Mouse (Mus musculus): ENCODE measurements around the gene Rabif. TPM values are rescaled to one million over a fixed set of nuclear protein-coding genes. Genes with fewer than 3 reads are reported as not detected.
"Not testable (repeated sequence)": the region's sequence is repeated elsewhere in the genome, so short reads cannot be mapped to it uniquely, and the experiment has no call there.

Rabif gene
- polyA plus RNA-seq, 1 experiment from 2014 or later: 41.6 TPM

DNA sequence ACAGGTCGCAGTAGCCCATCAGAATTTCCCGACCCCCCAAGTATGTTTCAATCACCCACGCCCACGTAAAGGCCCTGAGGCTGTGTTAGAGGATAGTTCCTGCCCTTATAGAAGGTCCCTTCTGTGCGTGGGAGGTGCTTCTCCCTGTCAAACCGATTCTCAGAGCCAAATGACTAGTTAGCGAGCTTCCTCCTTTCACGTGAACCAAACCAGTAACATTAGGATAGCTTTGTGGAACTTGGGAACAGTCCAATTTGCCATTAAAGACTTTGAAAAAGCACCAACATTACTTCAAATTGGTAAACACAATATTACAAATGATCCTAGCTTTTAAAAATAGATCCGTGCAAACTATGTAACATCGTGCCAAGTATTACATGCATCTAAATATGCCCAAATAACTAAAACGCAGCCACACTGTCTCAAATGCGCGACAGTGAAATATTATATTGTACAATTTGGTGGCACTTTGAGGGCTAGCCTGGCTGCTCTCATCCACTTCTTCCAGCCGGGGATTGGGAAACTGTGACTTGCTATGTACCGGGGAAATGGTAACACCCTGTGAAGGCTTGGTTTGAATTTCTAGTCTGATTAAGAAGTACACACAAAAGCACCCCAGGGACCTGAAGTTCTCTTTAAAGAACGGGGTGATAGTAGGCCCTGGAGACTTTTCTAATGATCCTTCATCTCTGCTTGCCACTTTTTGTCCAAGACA lies 19.6 kb downstream of the Rabif start:
- no peak for ATAC-seq (ENCODE audit: low FRiP score)
- no peak overlapping the region for H3K27ac ChIP-seq
- H3K36me3 ChIP-seq (replicated peaks): 0 out of 2 replicates have a peak, but pooled peaks cover 4% of the 10 kb centered on the region
- no peaks in the 10 kb centered on the region for H3K9me3 ChIP-seq
- H3K4me3 ChIP-seq (replicated peaks): peak overlapping the region; percentile 42; the same call in 1 of the 2 replicates
- H3K27me3 ChIP-seq: peaks cover 43% of the 10 kb centered on the region
- peak overlapping the region; percentile 72 for H3K4me2 ChIP-seq
- peaks cover 21% of the 10 kb centered on the region for H3K4me1 ChIP-seq
- 0 out of 2 replicates have a peak overlapping the region, but pooled peaks have one; percentile 55 for H3K9ac ChIP-seq
- WGBS: 43% methylated on average over 16 of the region's 16 CpGs

DNA sequence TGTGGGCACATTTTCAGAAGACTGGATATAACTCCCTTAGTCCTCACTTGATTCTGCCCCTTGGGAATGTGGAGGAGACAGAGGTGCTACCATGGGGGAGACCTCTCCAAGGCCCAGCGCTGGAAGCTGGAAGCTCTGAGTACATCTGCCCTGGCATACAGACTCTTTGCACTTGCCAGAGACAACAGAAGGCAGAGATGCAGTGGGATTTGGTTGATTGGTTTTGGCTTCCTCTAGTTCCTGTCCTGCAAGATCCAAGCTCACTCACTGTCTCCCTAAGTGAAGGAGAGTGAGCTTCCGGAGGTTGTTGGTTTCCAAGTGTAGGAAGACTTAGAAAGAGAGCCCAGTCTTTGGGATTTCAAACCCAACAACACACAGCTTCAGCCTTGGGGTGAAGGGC lies 21.4 kb downstream of the Rabif start:
- no peak overlapping the region for H3K4me2 ChIP-seq
- no peak overlapping the region for H3K4me3 ChIP-seq (replicated peaks)
- no peak for ATAC-seq (ENCODE audit: low FRiP score)
- no peak overlapping the region for H3K27ac ChIP-seq
- WGBS: 90% methylated on average over 2 of the region's 2 CpGs
- H3K4me1 ChIP-seq: peaks cover 21% of the 10 kb centered on the region
- no peaks in the 10 kb centered on the region for H3K36me3 ChIP-seq (replicated peaks)
- H3K9me3 ChIP-seq: no peaks in the 10 kb centered on the region
- peaks cover 43% of the 10 kb centered on the region for H3K27me3 ChIP-seq
- H3K9ac ChIP-seq: no peak overlapping the region

DNA sequence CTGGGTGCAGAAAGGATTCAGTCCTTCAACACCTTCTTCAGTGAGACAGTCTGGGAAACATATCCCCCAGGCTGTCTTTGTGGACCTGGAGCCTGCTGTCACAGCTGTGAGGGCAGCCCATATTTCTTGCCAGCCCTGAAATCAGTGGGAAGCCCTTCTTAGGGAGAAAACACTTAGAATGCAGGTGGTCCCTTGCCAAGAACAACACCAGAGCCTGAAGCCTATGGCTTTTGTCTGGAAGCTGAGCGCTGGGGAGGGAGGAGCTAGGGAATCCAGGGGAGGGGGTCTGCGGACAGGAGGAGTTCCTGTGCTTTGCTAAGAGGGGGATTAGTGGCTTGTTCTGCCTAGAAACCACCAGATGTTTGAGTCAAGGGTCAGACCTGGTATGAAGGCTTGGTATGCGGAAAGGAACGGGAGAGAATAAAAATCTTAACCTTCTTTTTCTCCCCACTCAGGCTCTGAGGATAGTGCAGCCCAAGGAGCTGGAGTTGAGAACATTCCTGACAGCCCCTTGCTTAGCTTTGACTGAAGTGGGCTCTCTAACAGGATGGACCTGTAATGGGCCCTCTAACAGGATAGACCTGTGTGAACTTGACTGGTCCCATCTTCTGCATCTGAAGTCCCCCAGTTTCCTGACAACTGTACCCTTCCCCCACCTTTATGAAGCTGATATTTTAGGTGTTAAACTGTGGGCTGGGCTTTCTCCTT lies 22.2 kb downstream of the Rabif start:
- Histone ChIP-seq H3K4me1 (peaks cover 21% of the 10 kb centered on the region), H3K4me3 (replicated peaks) (no peak overlapping the region), H3K9ac (0 out of 2 replicates have a peak overlapping the region, but pooled peaks have one; percentile 12), H3K4me2 (no peak overlapping the region), H3K36me3 (replicated peaks) (no peaks in the 10 kb centered on the region), H3K27ac (peak overlapping the region; percentile 31; the same call in 1 of the 2 replicates), H3K27me3 (peaks cover 42% of the 10 kb centered on the region), H3K9me3 (no peaks in the 10 kb centered on the region)
- no peak for ATAC-seq (ENCODE audit: low FRiP score)
- 8% methylated on average over 4 of the region's 4 CpGs for WGBS

DNA sequence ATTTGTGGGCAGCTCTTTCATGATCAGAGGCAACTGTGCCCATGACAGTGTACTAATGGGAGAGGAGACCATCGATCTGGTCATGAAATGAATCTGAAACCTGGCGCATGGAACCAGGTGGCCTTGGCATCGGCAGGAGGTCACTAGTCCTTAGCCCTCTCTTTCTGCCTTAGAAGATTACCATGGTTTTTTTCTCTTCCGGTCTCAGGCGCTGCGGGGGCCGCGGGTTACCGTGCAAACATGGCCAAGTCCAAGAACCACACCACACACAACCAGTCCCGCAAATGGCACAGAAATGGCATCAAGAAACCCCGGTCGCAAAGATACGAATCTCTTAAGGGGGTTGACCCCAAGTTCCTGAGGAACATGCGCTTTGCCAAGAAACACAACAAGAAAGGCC lies 23.4 kb downstream of the Rabif start:
- 95% methylated on average over 13 of the region's 14 CpGs for WGBS

DNA sequence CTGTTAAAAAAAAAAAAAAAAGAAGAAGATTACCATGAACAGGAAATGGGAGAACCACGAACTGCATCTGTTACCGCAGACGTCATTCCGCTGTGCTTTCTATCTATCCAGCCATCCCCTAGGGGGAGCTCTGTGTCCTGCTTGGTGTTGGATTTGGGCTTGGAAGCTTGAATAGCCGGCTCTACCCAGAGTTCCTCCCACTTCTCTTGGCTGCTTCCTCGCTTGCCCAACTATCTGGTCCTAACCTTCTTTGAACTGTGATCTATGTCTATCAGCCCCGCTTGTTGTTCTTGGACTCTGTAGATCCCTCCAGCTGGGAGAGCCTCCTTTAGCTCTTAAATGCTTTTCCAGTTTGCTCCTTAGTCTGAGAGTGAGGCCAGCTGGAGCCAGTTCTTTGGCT lies 24.2 kb downstream of the Rabif start:
- Histone ChIP-seq H3K4me1 (peaks cover 11% of the 10 kb centered on the region), H3K9me3 (no peaks in the 10 kb centered on the region), H3K4me3 (replicated peaks) (no peak overlapping the region), H3K4me2 (no peak overlapping the region), H3K36me3 (replicated peaks) (no peaks in the 10 kb centered on the region), H3K9ac (no peak overlapping the region), H3K27me3 (peaks cover 21% of the 10 kb centered on the region), H3K27ac (no peak overlapping the region)
- no peak; the same call in 1 of the 2 replicates for ATAC-seq (ENCODE audit: low FRiP score)
- 12% methylated on average over 7 of the region's 7 CpGs for WGBS

More for the DNA sequence above, 23.4 kb downstream of the Rabif start:
- not testable (repeated sequence) for H3K4me2 ChIP-seq; H3K4me3 ChIP-seq (replicated peaks); ATAC-seq (ENCODE audit: low FRiP score); H3K36me3 ChIP-seq (replicated peaks); H3K9me3 ChIP-seq; H3K27ac ChIP-seq; H3K9ac ChIP-seq
- Histone ChIP-seq H3K27me3 (peaks cover 30% of the 10 kb centered on the region), H3K4me1 (peaks cover 19% of the 10 kb centered on the region)

DNA sequence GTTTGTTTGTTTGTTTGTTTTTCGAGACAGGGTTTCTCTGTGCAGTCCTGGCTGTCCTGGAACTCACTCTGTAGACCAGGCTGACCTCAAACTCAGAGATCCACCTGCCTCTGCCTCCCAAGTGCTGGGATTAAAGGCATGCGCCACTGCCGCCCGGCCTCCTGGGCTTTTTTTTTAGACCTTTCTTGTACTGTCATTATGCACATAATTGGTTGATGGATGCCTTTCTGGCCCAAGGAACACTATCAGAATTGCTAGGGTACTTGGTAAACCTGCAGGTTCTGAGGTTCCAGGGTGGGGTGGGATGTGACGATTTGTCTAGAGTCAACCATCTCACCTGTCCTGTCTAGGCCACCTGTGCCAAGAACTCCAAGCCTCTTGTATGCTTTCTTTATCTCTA lies 24.8 kb downstream of the Rabif start:
- not testable (repeated sequence) for H3K4me2 ChIP-seq; H3K4me1 ChIP-seq; ATAC-seq (ENCODE audit: low FRiP score); H3K9ac ChIP-seq; H3K36me3 ChIP-seq (replicated peaks); H3K4me3 ChIP-seq (replicated peaks); H3K27ac ChIP-seq; H3K9me3 ChIP-seq
- peaks cover 16% of the 10 kb centered on the region for H3K27me3 ChIP-seq
- WGBS: 92% methylated on average over 5 of the region's 5 CpGs

DNA sequence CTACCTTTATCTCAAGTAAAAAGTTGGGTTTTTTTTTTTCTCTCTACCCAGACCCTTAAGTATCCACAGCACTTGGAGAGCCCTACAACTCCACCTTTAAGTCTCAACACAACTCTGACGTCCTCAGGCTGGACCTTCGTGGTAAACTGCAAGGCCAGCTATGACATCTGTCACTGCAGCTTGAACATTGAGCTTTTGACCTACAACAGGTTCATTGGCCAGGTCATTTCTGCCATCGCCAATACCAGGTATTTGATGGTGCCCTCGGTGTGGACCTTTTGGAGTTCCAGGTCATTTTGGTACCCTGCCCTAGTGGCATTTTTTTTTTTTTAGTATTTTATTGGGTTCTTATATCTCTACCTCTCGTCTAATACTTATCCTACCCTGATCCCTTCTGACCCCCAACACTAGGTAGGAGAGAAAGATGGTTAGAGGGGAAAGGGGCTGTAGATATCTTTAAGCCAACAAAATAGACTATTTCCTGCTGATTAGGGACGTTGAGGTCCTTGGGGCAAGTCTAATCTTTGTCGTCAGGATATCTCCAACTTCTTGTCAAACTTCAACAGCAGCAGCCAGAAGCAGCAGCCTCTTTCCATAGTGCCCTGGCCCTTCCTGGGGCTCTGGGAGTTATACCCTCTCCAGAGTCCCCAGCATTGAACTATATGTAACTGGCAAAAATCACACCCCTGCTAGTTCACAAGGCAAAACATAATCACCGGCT lies 25.7 kb downstream of the Rabif start:
- Histone ChIP-seq H3K4me1 (peaks cover 9% of the 10 kb centered on the region), H3K4me2 (no peak overlapping the region), H3K9me3 (no peaks in the 10 kb centered on the region), H3K9ac (no peak overlapping the region), H3K27ac (no peak overlapping the region), H3K4me3 (replicated peaks) (no peak overlapping the region), H3K27me3 (peaks cover 7% of the 10 kb centered on the region), H3K36me3 (replicated peaks) (no peaks in the 10 kb centered on the region)
- 90% methylated on average over 8 of the region's 8 CpGs for WGBS
- no peak for ATAC-seq (ENCODE audit: low FRiP score)

DNA sequence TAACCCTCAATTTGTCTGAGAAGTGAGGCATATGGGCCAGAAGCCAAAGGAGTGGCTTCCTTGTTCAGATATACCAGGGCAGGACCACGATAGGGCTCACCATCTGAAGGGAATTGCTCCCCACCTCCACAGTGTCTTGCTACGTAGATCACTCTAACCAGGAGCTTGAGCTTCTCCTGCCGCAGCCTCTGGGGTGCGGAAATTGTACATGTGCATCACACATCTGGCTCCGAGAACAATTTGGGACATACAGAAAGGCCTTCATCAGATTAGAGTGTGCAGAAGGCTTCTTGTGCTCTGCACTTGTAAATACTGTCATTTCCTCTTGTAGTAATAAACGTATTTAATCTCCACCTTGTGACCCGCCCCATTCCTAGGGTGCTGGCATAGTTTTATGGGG lies 26.7 kb downstream of the Rabif start:
- Histone ChIP-seq H3K27me3 (no peaks in the 10 kb centered on the region), H3K36me3 (replicated peaks) (no peaks in the 10 kb centered on the region), H3K9ac (no peak overlapping the region), H3K27ac (no peak overlapping the region), H3K4me2 (no peak overlapping the region), H3K4me1 (peaks cover 9% of the 10 kb centered on the region), H3K4me3 (replicated peaks) (no peak overlapping the region), H3K9me3 (no peaks in the 10 kb centered on the region)
- ATAC-seq (ENCODE audit: low FRiP score): no peak
- 84% methylated on average over 7 of the region's 7 CpGs for WGBS

DNA sequence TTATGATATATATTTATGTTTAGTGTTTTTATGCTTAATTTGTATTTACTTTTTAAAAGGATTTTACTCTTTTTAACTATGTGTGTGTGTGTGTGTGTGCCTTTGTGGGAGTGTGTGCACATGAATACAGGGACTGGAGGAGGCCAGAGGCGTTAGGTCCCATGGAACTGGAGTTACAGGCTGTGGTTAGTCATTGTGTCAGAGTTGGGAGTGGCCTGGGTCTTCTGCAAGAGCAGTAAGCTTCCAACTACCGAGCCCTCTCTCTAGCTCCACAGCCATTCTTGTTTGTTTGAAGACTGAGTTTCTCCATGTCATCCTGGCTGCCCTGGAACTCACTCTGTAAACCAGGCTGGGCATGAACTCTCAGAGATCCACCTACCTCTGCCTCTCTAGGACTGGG lies 27.9 kb downstream of the Rabif start:
- 69% methylated on average over 2 of the region's 2 CpGs for WGBS
- H3K4me2 ChIP-seq: no peak overlapping the region
- H3K36me3 ChIP-seq (replicated peaks): no peaks in the 10 kb centered on the region
- no peak overlapping the region for H3K27ac ChIP-seq
- H3K4me1 ChIP-seq: no peaks in the 10 kb centered on the region
- H3K9ac ChIP-seq: no peak overlapping the region
- H3K9me3 ChIP-seq: no peaks in the 10 kb centered on the region
- H3K27me3 ChIP-seq: no peaks in the 10 kb centered on the region
- no peak overlapping the region for H3K4me3 ChIP-seq (replicated peaks)
- ATAC-seq (ENCODE audit: low FRiP score): no peak

DNA sequence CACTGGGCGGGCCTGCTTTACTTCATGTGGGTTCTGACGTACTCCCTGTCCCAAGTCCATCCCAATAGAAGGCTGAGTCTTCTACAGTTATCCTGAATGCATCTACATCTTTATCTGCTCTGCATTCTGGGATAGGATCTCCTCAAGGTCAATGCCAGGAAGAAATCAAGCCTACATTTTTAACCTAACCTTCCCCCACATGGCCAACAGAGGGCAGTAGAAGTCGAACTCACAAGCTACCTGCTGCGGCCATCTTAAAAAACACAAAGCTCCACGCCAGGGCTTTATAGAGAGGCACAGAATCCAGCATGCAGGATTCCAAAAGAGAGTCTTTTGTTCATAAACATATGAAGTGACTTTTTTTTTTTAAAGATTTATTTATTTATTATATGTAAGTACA lies 30.0 kb downstream of the Rabif start:
- no peak overlapping the region for H3K4me3 ChIP-seq (replicated peaks)
- no peaks in the 10 kb centered on the region for H3K36me3 ChIP-seq (replicated peaks)
- no peaks in the 10 kb centered on the region for H3K9me3 ChIP-seq
- H3K9ac ChIP-seq: no peak overlapping the region
- no peaks in the 10 kb centered on the region for H3K27me3 ChIP-seq
- H3K4me2 ChIP-seq: no peak overlapping the region
- H3K4me1 ChIP-seq: no peaks in the 10 kb centered on the region
- ATAC-seq (ENCODE audit: low FRiP score): no peak
- WGBS: 77% methylated on average over 5 of the region's 5 CpGs
- no peak overlapping the region for H3K27ac ChIP-seq

DNA sequence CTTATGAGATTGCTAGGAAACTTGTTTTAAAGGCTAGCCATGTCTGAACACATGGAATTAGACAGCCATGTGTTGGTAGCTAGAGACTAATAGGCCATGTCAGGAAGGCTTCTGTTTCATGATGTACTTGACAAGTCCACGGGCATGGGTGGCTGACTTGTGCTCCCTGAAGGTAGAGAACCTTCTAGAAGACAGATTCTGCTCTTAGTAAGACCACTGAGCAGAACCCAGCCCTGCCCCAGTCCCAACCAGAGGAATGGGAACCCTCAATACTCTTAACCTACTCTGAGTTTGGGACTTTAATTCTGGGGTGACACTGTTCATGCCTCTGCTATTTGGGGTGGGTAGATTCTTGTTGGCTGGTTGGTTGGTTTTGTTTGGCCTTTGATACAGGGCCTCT lies 30.6 kb downstream of the Rabif start:
- ATAC-seq (ENCODE audit: low FRiP score): no peak
- no peaks in the 10 kb centered on the region for H3K27me3 ChIP-seq
- no peaks in the 10 kb centered on the region for H3K36me3 ChIP-seq (replicated peaks)
- H3K4me2 ChIP-seq: no peak overlapping the region
- no peaks in the 10 kb centered on the region for H3K4me1 ChIP-seq
- 81% methylated on average over 1 of the region's 1 CpGs for WGBS
- H3K4me3 ChIP-seq (replicated peaks): no peak overlapping the region
- no peak overlapping the region for H3K9ac ChIP-seq
- no peaks in the 10 kb centered on the region for H3K9me3 ChIP-seq
- no peak overlapping the region for H3K27ac ChIP-seq

DNA sequence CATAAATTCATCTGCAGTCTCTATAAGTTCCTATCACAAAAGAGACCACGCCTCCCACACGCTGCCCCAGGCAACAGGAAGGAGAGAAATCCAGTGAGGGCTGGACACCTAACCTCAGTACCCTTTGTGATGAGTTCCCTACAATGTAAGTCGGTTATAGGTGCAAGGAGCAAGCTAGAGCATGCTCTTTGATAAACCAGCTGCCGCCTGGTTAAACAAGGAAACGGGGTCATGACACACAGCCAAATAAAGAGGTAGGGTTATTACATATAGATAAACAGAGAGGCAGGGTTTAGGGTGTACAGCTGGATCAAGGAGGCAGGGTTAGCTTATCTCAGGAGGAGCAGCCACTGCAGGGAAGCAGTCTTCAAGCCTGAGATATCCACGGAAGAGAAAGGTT lies 32.3 kb downstream of the Rabif start:
- no peak overlapping the region for H3K27ac ChIP-seq
- no peaks in the 10 kb centered on the region for H3K4me1 ChIP-seq
- H3K27me3 ChIP-seq: no peaks in the 10 kb centered on the region
- H3K36me3 ChIP-seq (replicated peaks): no peaks in the 10 kb centered on the region
- no peak overlapping the region for H3K9ac ChIP-seq
- no peak overlapping the region for H3K4me3 ChIP-seq (replicated peaks)
- no peak for ATAC-seq (ENCODE audit: low FRiP score)
- H3K9me3 ChIP-seq: no peaks in the 10 kb centered on the region
- WGBS: 89% methylated on average over 6 of the region's 6 CpGs
- no peak overlapping the region for H3K4me2 ChIP-seq
